Mouse (Mus musculus): ENCODE measurements around the gene Xaf1. TPM values are rescaled to one million over a fixed set of nuclear protein-coding genes. Genes with fewer than 3 reads are reported as not detected.

Gene Xaf1
- 10 to 100 TPM in 1 of 2 experiments, 1 to 10 TPM in 1; 8.9 to 10.7 TPM for total RNA-seq (2021)
- long read RNA-seq, experiment 1, partial matches to known transcripts, result 0 of 4 reads
- long read RNA-seq, experiment 1, other reads (novel, unspliced or antisense), result 1 of 4 reads
- long read RNA-seq, experiment 2, partial matches to known transcripts, result 1 of 4 reads
- long read RNA-seq, experiment 2, other reads (novel, unspliced or antisense), result 1 of 4 reads

GRCm38 (mm10) chr11:72301334-72301733 lies at the start of gene Xaf1:
Xaf1 (plus strand) TSS chr11:72301629.
- intact Hi-C loops (cut with DNase I), result no loop called here
- peak; percentile 61 to 72 for DNase-seq

GRCm38 (mm10) chr11:72255629-72256028 lies 45.8 kb upstream of the Xaf1 start:
- intact Hi-C loops (cut with DNase I), result no loop called here
- DNase-seq, result no peak

GRCm38 (mm10) chr11:72256441-72256840 lies 45.0 kb upstream of the Xaf1 start:
- intact Hi-C loops (cut with DNase I), result no loop called here
- DNase-seq, result no peak

GRCm38 (mm10) chr11:72265483-72265882 lies 35.9 kb upstream of the Xaf1 start:
- DNase-seq, result peak; percentile 11 to 22
- intact Hi-C loops (cut with DNase I), result no loop called here

GRCm38 (mm10) chr11:72266207-72266959 lies 35.0 kb upstream of the Xaf1 start:
- intact Hi-C loops (cut with DNase I), result no loop called here
- DNase-seq, result peak; percentile 22 to 40

- intact Hi-C loops (cut with DNase I), result no loop called here
Observed at GRCm38 (mm10) chr11:72266960-72267560, 34.4 kb upstream of the Xaf1 start, which contains the start of gene Slc13a5. Slc13a5 (minus strand) TSS chr11:72267222.

GRCm38 (mm10) chr11:72271761-72272160 lies 29.7 kb upstream of the Xaf1 start:
- intact Hi-C loops (cut with DNase I), result no loop called here
- DNase-seq, result no peak

More at GRCm38 (mm10) chr11:72266960-72267560, 34.4 kb upstream of the Xaf1 start, which contains the start of gene Slc13a5:
- DNase-seq, result peak; percentile 5

- intact Hi-C loops (cut with DNase I), result no loop called here
Observed at GRCm38 (mm10) chr11:72273341-72273740, 28.1 kb upstream of the Xaf1 start.

GRCm38 (mm10) chr11:72281143-72281851 lies 20.1 kb upstream of the Xaf1 start:
- no peak for DNase-seq
- intact Hi-C loops (cut with DNase I), result no loop called here

More at GRCm38 (mm10) chr11:72273341-72273740, 28.1 kb upstream of the Xaf1 start:
- no peak for DNase-seq

- DNase-seq, result no peak
- intact Hi-C loops (cut with DNase I), result no loop called here
Observed at GRCm38 (mm10) chr11:72281852-72282400, 19.5 kb upstream of the Xaf1 start.

GRCm38 (mm10) chr11:72283486-72284224 lies 17.8 kb upstream of the Xaf1 start:
- intact Hi-C loops (cut with DNase I), result no loop called here
- DNase-seq, result no peak

GRCm38 (mm10) chr11:72284532-72285182 lies 16.8 kb upstream of the Xaf1 start:
- intact Hi-C loops (cut with DNase I), result no loop called here
- DNase-seq, result no peak

GRCm38 (mm10) chr11:72285971-72286480 lies 15.4 kb upstream of the Xaf1 start:
- intact Hi-C loops (cut with DNase I), result no loop called here

GRCm38 (mm10) chr11:72286651-72287050 lies 14.8 kb upstream of the Xaf1 start:
- DNase-seq, result no peak
- intact Hi-C loops (cut with DNase I), result no loop called here

More at GRCm38 (mm10) chr11:72285971-72286480, 15.4 kb upstream of the Xaf1 start:
- DNase-seq, result no peak

- DNase-seq, result no peak
- intact Hi-C loops (cut with DNase I), result no loop called here
Observed at GRCm38 (mm10) chr11:72287126-72287525, 14.3 kb upstream of the Xaf1 start.

GRCm38 (mm10) chr11:72287543-72287942 lies 13.9 kb upstream of the Xaf1 start:
- intact Hi-C loops (cut with DNase I), result no loop called here
- DNase-seq, result no peak

- DNase-seq, result no peak
- intact Hi-C loops (cut with DNase I), result no loop called here
Observed at GRCm38 (mm10) chr11:72293116-72293515, 8.3 kb upstream of the Xaf1 start.

GRCm38 (mm10) chr11:72302230-72302629 lies 801 bp downstream of the Xaf1 start:
- intact Hi-C loops (cut with DNase I), result no loop called here

GRCm38 (mm10) chr11:72307461-72307860 lies 6.0 kb downstream of the Xaf1 start:
- no peak for DNase-seq
- intact Hi-C loops (cut with DNase I), result no loop called here

More at GRCm38 (mm10) chr11:72302230-72302629, 801 bp downstream of the Xaf1 start:
- DNase-seq, result peak; percentile 53 to 70
